Mouse (Mus musculus) midbrain, embryonic 14.5 days (tissue): ENCODE data around the gene Adam23. TPM values are rescaled to one million over a fixed set of nuclear protein-coding genes. Genes with fewer than 3 reads are reported as not detected.

Experiments
- ATAC-seq: fragments of 200-750 bp; cut with Nextera tagmentation; 2 replicates; pipeline ENCODE4 v1.8.0; 2017; ENCODE audit warnings: moderate number of reproducible peaks, moderate library complexity; ENCODE audit not compliant: low FRiP score, low TSS enrichment
- DNase-seq: peaks from one replicate; pipeline ENCODE4 v3.0.0-alpha.2; 2015
- H3K27ac ChIP-seq: fragments of 300-500 bp; sonication (generic); replicated peaks from 2 replicates; pipeline ENCODE4 v1.5.1; 2014; ENCODE audit warnings: mild to moderate bottlenecking, low read depth, low read length, moderate library complexity
- H3K27me3 ChIP-seq: fragments of 300-500 bp; sonication (generic); 2 replicates; pipeline ENCODE4 v1.6.1; 2014; ENCODE audit warnings: low read length, control low read depth, mixed read lengths; ENCODE audit not compliant: control insufficient read depth, insufficient read depth
- H3K36me3 ChIP-seq: fragments of 300-500 bp; sonication (generic); 2 replicates; pipeline ENCODE4 v1.6.1; 2014; ENCODE audit warnings: low read length, control low read depth; ENCODE audit not compliant: control insufficient read depth, insufficient read depth
- H3K4me1 ChIP-seq: fragments of 300-500 bp; sonication (generic); 2 replicates; pipeline ENCODE4 v1.6.1; 2014; ENCODE audit warnings: mild to moderate bottlenecking, antibody characterized with exemption, low read length, control low read depth; ENCODE audit not compliant: control insufficient read depth, insufficient read depth
- H3K4me2 ChIP-seq: fragments of 300-500 bp; sonication (generic); 2 replicates; pipeline ENCODE4 v1.6.1; 2014; ENCODE audit warnings: mild to moderate bottlenecking, low read length, moderate library complexity
- H3K4me3 ChIP-seq: fragments of 300-500 bp; sonication (generic); replicated peaks from 2 replicates; pipeline ENCODE4 v1.5.1; 2014; ENCODE audit warnings: low read depth, low read length
- H3K9ac ChIP-seq: fragments of 300-500 bp; sonication (generic); replicated peaks from 2 replicates; pipeline ENCODE4 v1.6.1; 2014; ENCODE audit warnings: mild to moderate bottlenecking, low read length, moderate library complexity
- H3K9me3 ChIP-seq: fragments of 300-500 bp; sonication (generic); 2 replicates; pipeline ENCODE4 v1.6.1; 2016; ENCODE audit warnings: low read length, control low read depth, mixed read lengths; ENCODE audit not compliant: control insufficient read depth
- WGBS: fragments of 180-500 bp; shearing (Covaris S2); extraction: QIAGEN DNeasy Blood & Tissue Kit; methylation state at CpG from one replicate; pipeline ENCODE4 v1.1.7; 2014; 5-methylcytosine and 5-hydroxymethylcytosine counted together
- polyA plus RNA-seq: library from polyadenylated mRNA; unstranded; fragments of >200 nt; fragmentation: Nextera tagmentation; extraction: Ambion mirVana; gene quantifications from 2 replicates; pipeline ENCODE4 v1.2.1, GENCODE M21; 2014

The Adam23 gene
- polyA plus RNA-seq, 1 experiment from 2014 or later: 16.8 TPM

DNA sequence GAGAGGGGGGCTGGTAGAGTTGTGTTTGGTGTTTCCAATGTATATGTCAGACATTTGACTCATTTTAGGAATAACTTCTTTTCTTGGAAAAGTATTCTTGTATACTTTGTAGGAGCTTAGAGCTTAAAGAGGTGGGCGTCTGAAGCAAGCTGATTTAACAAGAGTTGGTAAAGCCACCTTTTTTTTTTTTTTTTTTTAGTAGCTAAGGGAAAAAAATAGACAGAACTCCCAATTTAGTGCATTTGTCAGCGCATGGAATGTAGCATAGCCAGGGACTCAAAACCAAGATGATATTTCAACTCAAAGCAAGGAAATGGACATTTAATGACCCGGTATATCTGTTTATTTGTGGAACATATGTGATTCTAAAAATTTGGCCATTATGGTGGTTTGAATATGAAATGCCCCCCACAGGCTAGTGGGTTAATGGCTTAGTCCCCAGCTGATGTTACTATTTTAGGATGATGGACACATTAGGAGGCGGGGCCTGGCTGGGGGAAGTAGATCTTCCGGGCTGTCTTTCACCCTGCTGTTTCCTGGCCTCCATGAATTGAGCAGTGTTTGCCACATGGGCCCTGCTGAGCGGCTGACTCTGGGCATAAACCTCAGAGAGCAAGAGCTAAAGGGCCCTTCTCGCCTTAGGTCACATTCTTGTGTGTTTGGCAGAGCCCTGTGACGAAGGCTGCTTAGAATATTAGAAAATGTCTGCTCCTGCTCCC is 12.3 kb downstream of the Adam23 start:
- DNase-seq (no peak), ATAC-seq (no peak)
- Histone ChIP-seq H3K9ac (no peak overlapping the region), H3K4me1 (no peaks in the 10 kb centered on the region), H3K4me2 (no peak overlapping the region), H3K4me3 (no peak overlapping the region), H3K9me3 (no peaks in the 10 kb centered on the region), H3K36me3 (no peaks in the 10 kb centered on the region), H3K27ac (0 out of 2 replicates have a peak overlapping the region, but pooled peaks have one; percentile 1), H3K27me3 (no peaks in the 10 kb centered on the region)
- 77% methylated on average over 8 of the region's 8 CpGs for WGBS

DNA sequence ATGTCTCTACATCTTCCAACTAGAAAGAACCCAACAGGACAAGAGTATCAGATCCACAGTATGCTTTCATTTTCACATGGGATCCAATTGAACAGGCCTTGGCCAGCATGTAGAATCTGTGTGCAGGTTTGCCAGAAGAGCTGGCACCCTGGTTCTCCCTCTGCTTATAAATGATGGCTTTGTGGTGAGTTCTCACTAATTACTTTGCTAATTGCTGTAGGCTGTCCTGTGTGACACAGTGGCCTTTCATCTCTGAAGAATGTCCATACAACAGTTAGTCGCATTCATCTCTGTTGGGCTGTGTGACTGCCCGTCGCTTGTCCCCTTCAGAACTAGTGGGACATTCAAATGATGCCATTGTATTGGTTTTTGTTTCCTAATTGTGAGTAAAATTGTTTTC is 13.5 kb downstream of the Adam23 start:
- Histone ChIP-seq H3K27ac (no peak overlapping the region), H3K27me3 (no peaks in the 10 kb centered on the region), H3K9ac (no peak overlapping the region), H3K9me3 (no peaks in the 10 kb centered on the region), H3K4me2 (no peak overlapping the region), H3K4me1 (no peaks in the 10 kb centered on the region), H3K4me3 (no peak overlapping the region), H3K36me3 (no peaks in the 10 kb centered on the region)
- DNase-seq (no peak), ATAC-seq (no peak)
- WGBS: 80% methylated on average over 3 of the region's 3 CpGs

DNA sequence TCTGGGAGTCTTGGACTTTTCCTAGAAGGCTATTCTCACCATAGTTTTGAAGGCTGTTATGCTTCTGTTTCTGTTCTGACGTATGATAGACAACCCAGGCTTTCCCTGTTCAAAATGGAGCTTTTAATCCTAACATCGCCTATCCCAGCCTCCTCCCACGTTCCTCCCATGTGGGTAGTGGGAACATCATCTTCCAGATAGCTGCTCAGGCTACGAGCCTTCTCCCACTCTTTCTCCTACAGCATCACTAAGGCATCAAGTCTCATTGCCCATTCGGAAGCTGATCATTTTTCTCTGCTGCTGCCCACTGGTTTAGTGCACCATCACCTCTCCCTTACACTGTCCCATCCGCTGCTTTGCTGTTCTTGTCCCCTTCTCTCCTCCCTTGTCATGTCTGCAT is 14.2 kb downstream of the Adam23 start:
- Histone ChIP-seq H3K4me1 (no peaks in the 10 kb centered on the region), H3K9me3 (no peaks in the 10 kb centered on the region), H3K36me3 (no peaks in the 10 kb centered on the region), H3K4me2 (no peak overlapping the region), H3K27ac (no peak overlapping the region), H3K27me3 (no peaks in the 10 kb centered on the region), H3K4me3 (no peak overlapping the region), H3K9ac (no peak overlapping the region)
- DNase-seq (no peak), ATAC-seq (no peak)
- 85% methylated on average over 6 of the region's 6 CpGs for WGBS

DNA sequence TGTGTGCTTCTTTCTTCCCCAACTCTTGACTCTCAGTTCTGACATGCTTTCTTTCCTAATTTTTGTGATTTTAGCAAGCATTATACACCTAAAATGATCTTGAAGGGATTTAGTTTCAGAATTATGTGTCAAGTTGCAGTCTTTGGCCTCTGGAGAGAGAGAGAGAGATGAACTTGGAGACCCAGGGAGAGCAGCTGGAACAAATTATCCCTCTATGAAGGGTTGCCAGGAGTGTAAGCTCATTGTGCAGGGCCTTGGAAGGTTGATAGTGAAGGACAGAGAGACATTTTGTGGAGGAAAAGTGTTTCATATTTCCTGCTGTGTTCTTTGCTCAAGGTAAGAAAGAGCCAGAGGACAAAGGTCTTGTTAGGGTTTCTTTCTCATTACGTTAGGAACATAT is 18.8 kb downstream of the Adam23 start:
- Histone ChIP-seq H3K9me3 (no peaks in the 10 kb centered on the region), H3K9ac (no peak overlapping the region), H3K27me3 (no peaks in the 10 kb centered on the region), H3K4me2 (no peak overlapping the region), H3K27ac (no peak overlapping the region), H3K36me3 (0 out of 2 replicates have a peak, but pooled peaks cover 2% of the 10 kb centered on the region), H3K4me3 (no peak overlapping the region), H3K4me1 (no peaks in the 10 kb centered on the region)
- 95% methylated on average over 1 of the region's 1 CpGs for WGBS
- ATAC-seq (no peak), DNase-seq (no peak)

DNA sequence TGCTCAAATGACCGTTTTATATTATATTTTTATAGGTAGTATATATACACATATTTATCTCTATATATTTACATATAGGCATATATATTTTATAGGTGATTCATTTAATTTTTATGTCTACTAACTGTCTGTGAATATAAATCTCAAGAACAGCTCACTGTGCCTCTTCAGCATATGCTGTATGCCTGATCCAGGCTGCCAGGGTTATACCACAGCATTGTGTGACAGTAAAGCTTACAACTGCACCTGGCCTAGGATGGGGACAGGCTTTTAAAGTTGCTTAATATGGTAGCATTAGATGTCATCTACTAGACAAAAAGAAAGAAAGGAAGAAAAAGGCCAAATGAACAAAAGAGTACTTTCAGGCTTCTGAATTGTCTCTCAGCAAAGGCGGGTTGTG is 27.6 kb downstream of the Adam23 start:
- 74% methylated on average over 2 of the region's 2 CpGs for WGBS
- Histone ChIP-seq H3K27ac (no peak overlapping the region), H3K9ac (no peak overlapping the region), H3K4me2 (no peak overlapping the region), H3K9me3 (no peaks in the 10 kb centered on the region), H3K27me3 (no peaks in the 10 kb centered on the region), H3K4me1 (peaks cover 6% of the 10 kb centered on the region; the same call in 1 of the 2 replicates), H3K4me3 (no peak overlapping the region), H3K36me3 (0 out of 2 replicates have a peak, but pooled peaks cover 2% of the 10 kb centered on the region)
- DNase-seq (peak; percentile 14), ATAC-seq (no peak)

DNA sequence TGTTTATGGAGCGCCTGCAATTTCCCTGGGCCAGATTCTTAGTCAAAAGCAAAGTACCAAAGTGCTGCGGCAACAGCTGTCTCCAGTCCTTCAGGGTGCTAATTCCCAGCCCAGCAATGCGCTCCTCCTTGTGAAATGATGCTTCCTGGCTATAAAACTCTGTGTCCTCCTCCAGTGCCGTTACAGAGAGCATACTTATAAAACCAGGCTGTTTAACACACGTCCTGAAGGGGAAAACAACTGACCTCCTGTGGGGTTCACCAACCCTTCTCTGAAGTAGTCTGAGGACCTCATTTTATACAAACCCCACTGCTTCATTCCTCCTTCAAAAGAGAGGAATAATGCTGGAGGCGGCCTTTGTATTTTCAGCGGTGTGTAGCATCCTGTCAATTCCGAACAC is 28.0 kb downstream of the Adam23 start:
- no peak overlapping the region for H3K4me3 ChIP-seq
- no peak overlapping the region for H3K4me2 ChIP-seq
- no peak overlapping the region for H3K9ac ChIP-seq
- 0 out of 2 replicates have a peak, but pooled peaks cover 1% of the 10 kb centered on the region for H3K36me3 ChIP-seq
- ATAC-seq (no peak), DNase-seq (peak; percentile 48)
- no peaks in the 10 kb centered on the region for H3K27me3 ChIP-seq
- peaks cover 6% of the 10 kb centered on the region; the same call in 1 of the 2 replicates for H3K4me1 ChIP-seq
- no peak overlapping the region; the same call in 1 of the 2 replicates for H3K27ac ChIP-seq
- H3K9me3 ChIP-seq: no peaks in the 10 kb centered on the region
- 27% methylated on average over 8 of the region's 8 CpGs for WGBS

DNA sequence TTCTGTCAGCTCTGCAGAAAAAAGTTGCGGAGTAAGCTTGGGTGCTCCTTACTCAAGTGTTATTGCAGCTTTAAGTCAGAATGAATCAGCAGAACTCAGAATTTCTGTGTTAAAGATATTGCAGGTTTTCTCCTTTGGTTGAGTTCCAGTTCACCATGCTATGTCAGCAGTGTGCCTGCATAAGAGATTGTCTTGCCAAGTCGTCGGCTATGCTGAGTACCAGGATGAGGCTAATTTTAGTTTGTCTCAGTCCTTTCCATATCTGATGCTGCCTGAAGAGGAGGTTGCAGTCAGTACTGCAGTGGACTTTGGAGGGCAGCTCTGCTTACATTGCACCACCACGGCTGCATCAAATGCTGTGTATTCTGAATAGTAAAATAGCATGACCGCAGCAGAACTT is 33.3 kb downstream of the Adam23 start:
- no peaks in the 10 kb centered on the region for H3K4me1 ChIP-seq
- 93% methylated on average over 5 of the region's 5 CpGs for WGBS
- DNase-seq: no peak

DNA sequence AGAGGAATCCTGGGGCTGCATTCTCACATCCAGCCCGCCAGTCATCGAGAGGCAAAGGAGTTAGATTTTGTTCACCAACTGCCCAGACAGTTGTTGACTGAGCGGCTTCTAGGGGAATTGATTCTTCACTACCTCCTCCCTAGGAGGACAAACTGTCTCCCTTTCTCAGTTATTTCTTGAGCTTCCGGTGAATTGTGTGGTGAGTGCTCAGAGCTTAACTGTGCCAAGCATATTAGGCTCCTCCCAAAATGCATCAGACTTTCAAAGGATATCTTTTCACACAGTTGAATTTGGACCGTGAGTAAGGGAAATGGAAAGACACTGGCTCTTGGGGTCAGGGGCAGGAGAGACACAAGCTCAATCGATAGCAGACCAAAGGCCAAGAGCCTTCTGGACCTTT is 39.0 kb downstream of the Adam23 start:
- Histone ChIP-seq H3K4me3 (no peak overlapping the region), H3K4me2 (no peak overlapping the region), H3K9ac (no peak overlapping the region), H3K36me3 (no peaks in the 10 kb centered on the region), H3K27ac (no peak overlapping the region), H3K27me3 (no peaks in the 10 kb centered on the region), H3K4me1 (no peaks in the 10 kb centered on the region), H3K9me3 (no peaks in the 10 kb centered on the region)
- DNase-seq: no peak
- no peak for ATAC-seq
- WGBS: 91% methylated on average over 6 of the region's 6 CpGs

More for the DNA sequence above, 33.3 kb downstream of the Adam23 start:
- Histone ChIP-seq H3K27me3 (no peaks in the 10 kb centered on the region), H3K36me3 (no peaks in the 10 kb centered on the region), H3K4me3 (no peak overlapping the region), H3K9me3 (no peaks in the 10 kb centered on the region), H3K4me2 (no peak overlapping the region), H3K27ac (no peak overlapping the region), H3K9ac (no peak overlapping the region)
- no peak for ATAC-seq

DNA sequence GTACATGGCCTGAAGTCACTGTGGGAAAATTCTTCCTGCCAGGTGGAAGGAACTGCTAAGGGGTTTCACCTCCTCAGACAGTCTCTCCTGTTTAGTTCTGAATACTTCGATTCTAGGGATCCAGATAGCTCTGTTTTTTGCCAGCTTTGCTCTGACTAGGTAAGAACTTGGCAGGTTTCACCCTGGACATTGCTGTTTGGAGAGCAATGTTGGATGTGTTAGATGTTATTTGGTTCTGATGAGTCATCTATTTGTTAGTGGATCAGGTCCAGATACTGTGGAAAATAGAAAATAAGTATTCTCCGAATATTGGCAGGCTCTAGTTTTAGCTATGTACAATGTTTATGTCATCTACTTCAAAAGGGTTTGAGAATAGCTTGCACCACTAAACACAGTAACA is 41.0 kb downstream of the Adam23 start:
- H3K27me3 ChIP-seq: no peaks in the 10 kb centered on the region
- H3K4me3 ChIP-seq: no peak overlapping the region
- DNase-seq (no peak), ATAC-seq (no peak)
- H3K9me3 ChIP-seq: no peaks in the 10 kb centered on the region
- no peak overlapping the region for H3K9ac ChIP-seq
- H3K4me2 ChIP-seq: no peak overlapping the region
- H3K27ac ChIP-seq: no peak overlapping the region
- H3K4me1 ChIP-seq: no peaks in the 10 kb centered on the region
- H3K36me3 ChIP-seq: no peaks in the 10 kb centered on the region
- WGBS: 91% methylated on average over 2 of the region's 2 CpGs
